Mouse (Mus musculus) kidney, adult 2 months (tissue): ENCODE measurements at regions not wholly inside any gene's neighbourhood (a gene's known extent, or its start where the extent isn't known, plus 50 kb on each side); places are given as distances from the start of the nearest gene placed in this dataset.

Source experiments
- CTCF ChIP-seq: fragments of 200-500 bp; conservative IDR thresholded peaks from 2 replicates; pipeline ENCODE4 v1.5.1; 2011; ENCODE audit warnings: low read depth, mild to moderate bottlenecking, control low read depth, low read length, moderate library complexity, mixed read lengths; ENCODE audit not compliant: insufficient read depth, insufficient read length
- POLR2A ChIP-seq: fragments of 200-500 bp; IDR thresholded peaks from one replicate; pipeline ENCODE4 v1.6.1; 2011; ENCODE audit warnings: low read depth, low read length, control low read depth

DNA sequence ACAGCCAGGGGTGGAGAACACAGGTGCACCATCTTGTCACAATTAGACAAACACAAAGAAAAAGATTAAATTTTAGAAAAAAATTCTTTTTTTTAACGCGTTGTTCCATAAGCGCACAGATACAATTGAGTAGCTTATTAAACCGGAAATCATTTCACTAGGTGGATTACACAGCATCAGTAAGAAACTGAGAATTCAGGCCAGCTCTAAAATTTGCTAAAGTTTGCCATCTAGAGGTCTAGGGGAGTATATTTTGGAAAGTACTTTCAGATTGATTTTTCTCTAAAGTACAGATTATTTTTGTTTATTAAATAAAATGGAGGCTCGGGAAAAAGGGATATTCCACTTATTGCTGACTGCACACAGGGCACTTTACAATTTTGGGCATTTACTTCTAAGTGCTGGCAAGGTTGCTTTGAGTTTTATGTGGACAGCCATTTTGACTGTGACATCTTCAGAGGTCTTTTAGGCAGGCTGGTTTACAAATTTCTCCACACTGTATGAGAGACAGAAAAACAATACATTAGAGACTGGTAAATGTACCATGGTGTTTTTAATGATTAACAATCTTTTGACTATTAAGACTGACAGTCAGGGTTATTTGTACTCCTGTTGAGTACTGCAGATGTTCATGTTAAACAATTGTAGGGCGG lies 340.8 kb downstream of the Gbe1 start:
- TF ChIP-seq CTCF, result no peak
- no peak for TF ChIP-seq POLR2A
